Mouse (Mus musculus) forebrain, postnatal 0 days (tissue): ENCODE results near the gene Csrp1. TPM values are rescaled to one million over a fixed set of nuclear protein-coding genes. Genes with fewer than 3 reads are reported as not detected.

ENCODE experiments used
- ATAC-seq: fragments of 200-750 bp; cut with Nextera tagmentation; 2 replicates; pipeline ENCODE4 v1.8.0; 2017; ENCODE audit warnings: mild to moderate bottlenecking, moderate library complexity
- DNase-seq: peaks from one replicate; pipeline ENCODE4 v3.0.0-alpha.2; 2015
- H3K27ac ChIP-seq: fragments of 300-500 bp; sonication (generic); 2 replicates; pipeline ENCODE4 v1.5.1; 2014; ENCODE audit warnings: low read depth, mild to moderate bottlenecking, antibody characterized with exemption, low read length, moderate library complexity, mixed read lengths
- H3K27me3 ChIP-seq: fragments of 300-500 bp; sonication (generic); 2 replicates; pipeline ENCODE4 v1.6.1; 2014; ENCODE audit warnings: mild to moderate bottlenecking, low read length, mixed read lengths; ENCODE audit not compliant: insufficient read depth
- H3K36me3 ChIP-seq: fragments of 300-500 bp; sonication (generic); 2 replicates; pipeline ENCODE4 v1.6.1; 2014; ENCODE audit warnings: mild to moderate bottlenecking, moderate library complexity; ENCODE audit not compliant: insufficient read depth
- H3K4me1 ChIP-seq: fragments of 300-500 bp; sonication (generic); 2 replicates; pipeline ENCODE4 v1.6.1; 2014; ENCODE audit warnings: antibody characterized with exemption; ENCODE audit not compliant: insufficient read depth
- H3K4me2 ChIP-seq: fragments of 300-500 bp; sonication (generic); 2 replicates; pipeline ENCODE4 v1.6.1; 2014; ENCODE audit warnings: low read depth, mild to moderate bottlenecking, moderate library complexity
- H3K4me3 ChIP-seq: fragments of 300-500 bp; sonication (generic); 2 replicates; pipeline ENCODE4 v1.5.1; 2014; ENCODE audit warnings: low read depth, low read length, mixed read lengths
- H3K9ac ChIP-seq: fragments of 300-500 bp; sonication (generic); 2 replicates; pipeline ENCODE4 v1.6.1; 2014; ENCODE audit warnings: mild to moderate bottlenecking
- H3K9me3 ChIP-seq: fragments of 300-500 bp; sonication (generic); 2 replicates; pipeline ENCODE4 v1.6.1; 2016; ENCODE audit warnings: low read length
- CTCF ChIP-seq: sonication (generic); IDR thresholded peaks from 2 replicates; pipeline ENCODE4 v1.5.1; 2016; ENCODE audit warnings: antibody characterized with exemption, control low read depth, low read depth
- WGBS: fragments of 180-500 bp; shearing (Covaris S2); extraction: QIAGEN DNeasy Blood & Tissue Kit; methylation state at CpG from one replicate; pipeline ENCODE4 v1.1.7; 2014; 5-methylcytosine and 5-hydroxymethylcytosine counted together
- polyA plus RNA-seq: library from polyadenylated mRNA; unstranded; fragments of >200 nt; fragmentation: Nextera tagmentation; extraction: Ambion mirVana; gene quantifications from 2 replicates; pipeline ENCODE4 v1.2.1, GENCODE M21; 2015
- total RNA-seq: library from RNA; depleted of rRNA; stranded (reverse); fragments of >200 nt; gene quantifications from 2 replicates; pipeline ENCODE4 v1.2.3, GENCODE M21; 2014

The Csrp1 gene
- total and polyA plus RNA-seq, 2 experiments from 2014 or later = 21.0 to 55.7 TPM

DNA sequence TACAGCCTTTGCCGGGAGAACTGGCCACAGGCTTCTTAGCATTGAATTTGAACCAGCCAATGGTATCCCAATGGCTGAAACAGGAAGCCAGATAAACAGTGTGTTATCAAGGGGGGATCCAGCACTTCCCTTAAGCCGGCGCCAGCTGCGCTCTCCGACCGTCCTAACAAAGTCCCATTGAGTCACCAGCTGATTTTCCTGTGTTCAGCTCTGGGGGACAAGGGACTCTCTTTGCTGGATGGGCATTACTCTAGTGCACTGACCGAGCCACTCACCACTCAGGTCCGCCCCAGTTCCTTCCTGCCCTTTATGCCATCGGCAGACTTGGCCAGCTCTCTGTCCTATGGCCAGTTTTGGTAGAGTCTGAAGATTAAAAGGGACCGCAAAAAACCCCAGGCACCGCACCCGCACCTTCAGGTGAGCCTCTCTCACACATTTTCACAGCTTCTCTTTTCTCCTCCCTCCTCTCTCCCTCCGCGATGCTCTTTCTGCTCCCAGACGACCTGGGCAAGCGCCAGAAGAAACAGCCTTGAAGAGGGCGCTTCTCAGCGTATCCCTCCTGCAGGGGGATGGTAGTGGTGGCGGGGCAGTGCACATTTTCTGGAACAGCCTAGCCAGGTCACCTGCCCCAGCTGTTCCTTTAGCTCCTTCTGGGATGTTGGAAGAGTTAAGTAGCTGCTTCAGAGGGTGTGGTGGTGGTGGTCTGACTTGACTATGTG, 32.9 kb upstream of the Csrp1 start:
- Histone ChIP-seq H3K9me3 (no peaks in the 10 kb centered on the region), H3K27ac (no peak overlapping the region), H3K4me3 (peak overlapping the region; percentile 55), H3K9ac (peak overlapping the region; percentile 59), H3K27me3 (no peaks in the 10 kb centered on the region; the same call in 1 of the 2 replicates), H3K4me1 (peaks cover 13% of the 10 kb centered on the region), H3K4me2 (peak overlapping the region; percentile 99), H3K36me3 (no peaks in the 10 kb centered on the region)
- peak; percentile 57 for ATAC-seq
- 2% methylated on average over 19 of the region's 19 CpGs for WGBS
- TF ChIP-seq CTCF = 0 out of 2 replicates have a peak, but pooled peaks have one; percentile 6
- DNase-seq = peak; percentile 48

DNA sequence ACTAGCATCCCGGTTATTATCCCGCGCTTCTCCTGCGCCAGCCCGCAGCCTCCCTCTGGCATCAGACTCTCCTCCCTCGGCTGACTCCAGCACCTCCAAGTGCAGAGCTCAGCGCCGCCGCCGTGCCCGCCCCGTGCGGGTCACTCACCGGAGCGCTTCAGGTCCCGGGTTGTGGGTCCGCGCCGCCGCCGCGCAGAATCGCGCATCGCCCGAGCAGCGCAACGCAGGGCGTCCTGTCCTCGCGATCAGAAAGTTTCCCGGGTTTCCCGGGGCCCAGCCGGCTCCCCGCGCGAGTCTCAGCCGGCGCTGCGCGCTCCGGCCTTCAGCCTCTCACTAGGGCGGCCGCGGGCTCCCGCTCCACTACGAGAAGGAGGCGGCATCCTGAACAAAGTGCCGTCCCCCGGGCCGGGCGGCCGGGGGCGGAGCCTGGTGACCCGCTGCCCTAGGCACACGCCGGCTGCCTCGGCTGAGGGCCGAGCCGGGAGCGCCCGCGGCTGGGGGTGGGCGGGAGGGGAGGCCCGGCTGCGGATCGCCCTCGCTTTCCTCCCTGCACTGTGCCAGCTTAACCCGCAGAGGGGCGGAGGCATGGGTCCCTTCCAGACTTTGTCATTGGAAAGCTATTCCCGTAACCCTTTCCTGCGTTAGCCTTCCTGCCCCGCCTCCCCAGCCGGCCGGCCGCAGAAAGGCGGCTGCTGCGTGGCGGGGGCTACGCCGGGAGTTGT, 31.9 kb upstream of the Csrp1 start:
- Histone ChIP-seq H3K9me3 (no peaks in the 10 kb centered on the region), H3K36me3 (no peaks in the 10 kb centered on the region), H3K27ac (no peak overlapping the region), H3K9ac (peak overlapping the region; percentile 59), H3K27me3 (no peaks in the 10 kb centered on the region; the same call in 1 of the 2 replicates), H3K4me3 (peak overlapping the region; percentile 55), H3K4me2 (peak overlapping the region; percentile 99), H3K4me1 (peaks cover 13% of the 10 kb centered on the region)
- WGBS = 2% methylated on average over 63 of the region's 81 CpGs
- 0 out of 2 replicates have a peak, but pooled peaks have one; percentile 9 for TF ChIP-seq CTCF
- DNase-seq (peak; percentile 61), ATAC-seq (peak; percentile 82)

DNA sequence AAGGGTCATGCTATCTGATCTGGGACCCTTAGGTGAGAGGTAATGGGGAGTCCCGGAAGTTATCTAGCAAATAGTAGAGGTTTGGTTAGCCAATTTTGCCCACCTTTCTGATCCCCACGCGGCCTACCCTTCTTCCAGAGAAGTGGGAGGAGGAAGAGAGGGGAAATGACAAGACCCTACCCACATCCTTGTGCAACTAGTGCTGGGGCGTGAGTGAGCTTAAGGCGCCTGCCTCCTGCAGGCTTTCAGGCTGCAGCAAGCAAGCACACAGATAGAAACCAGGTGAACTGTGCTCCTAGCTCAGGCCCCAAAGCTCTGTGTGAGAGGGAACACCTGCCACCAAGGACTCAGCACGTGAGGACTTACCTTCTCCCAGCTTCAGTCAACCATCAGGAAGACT, 31.2 kb upstream of the Csrp1 start:
- Histone ChIP-seq H3K9me3 (no peaks in the 10 kb centered on the region), H3K9ac (no peak overlapping the region), H3K4me1 (peaks cover 13% of the 10 kb centered on the region), H3K27ac (no peak overlapping the region), H3K4me2 (peak overlapping the region; percentile 99), H3K27me3 (no peaks in the 10 kb centered on the region; the same call in 1 of the 2 replicates), H3K36me3 (no peaks in the 10 kb centered on the region), H3K4me3 (peak overlapping the region; percentile 55)
- ATAC-seq (no peak), DNase-seq (no peak)
- 23% methylated on average over 6 of the region's 6 CpGs for WGBS
- no peak for TF ChIP-seq CTCF

DNA sequence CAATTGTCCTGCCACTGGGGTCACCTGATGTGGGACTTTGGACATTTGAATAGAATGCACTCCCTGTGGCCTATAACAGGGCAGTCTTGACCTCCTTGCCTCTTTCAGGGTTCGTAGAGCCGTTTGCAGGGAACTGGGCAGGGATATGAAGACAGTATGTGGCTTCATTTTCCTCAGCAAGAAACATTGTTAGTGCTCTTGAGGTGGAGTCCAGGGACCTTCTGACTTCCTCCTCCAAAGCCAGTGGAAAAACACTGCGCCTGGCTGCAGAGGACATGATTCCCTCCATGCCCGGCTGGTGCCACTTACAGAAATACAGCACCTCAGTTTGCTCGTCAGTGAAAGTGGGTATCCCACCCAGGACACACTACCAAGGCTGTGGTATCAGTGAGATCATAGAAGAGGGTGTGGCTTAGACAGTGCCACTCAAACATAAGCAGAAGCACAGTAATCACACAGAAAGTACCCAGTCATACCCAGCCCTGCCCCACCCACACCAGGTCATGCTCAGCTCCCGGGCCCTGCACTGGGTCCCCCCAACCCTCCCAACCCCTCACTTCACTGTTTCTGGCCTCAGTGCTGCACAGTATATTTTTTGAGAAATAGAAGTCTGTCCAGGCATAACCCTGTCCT, 29.0 kb upstream of the Csrp1 start:
- H3K27ac ChIP-seq = no peak overlapping the region
- no peaks in the 10 kb centered on the region for H3K9me3 ChIP-seq
- peaks cover 13% of the 10 kb centered on the region for H3K4me1 ChIP-seq
- 72% methylated on average over 6 of the region's 6 CpGs for WGBS
- H3K4me2 ChIP-seq = no peak overlapping the region
- DNase-seq (no peak), ATAC-seq (no peak)
- H3K36me3 ChIP-seq = no peaks in the 10 kb centered on the region
- TF ChIP-seq CTCF = no peak
- H3K27me3 ChIP-seq = no peaks in the 10 kb centered on the region; the same call in 1 of the 2 replicates
- no peak overlapping the region for H3K4me3 ChIP-seq
- H3K9ac ChIP-seq = no peak overlapping the region

DNA sequence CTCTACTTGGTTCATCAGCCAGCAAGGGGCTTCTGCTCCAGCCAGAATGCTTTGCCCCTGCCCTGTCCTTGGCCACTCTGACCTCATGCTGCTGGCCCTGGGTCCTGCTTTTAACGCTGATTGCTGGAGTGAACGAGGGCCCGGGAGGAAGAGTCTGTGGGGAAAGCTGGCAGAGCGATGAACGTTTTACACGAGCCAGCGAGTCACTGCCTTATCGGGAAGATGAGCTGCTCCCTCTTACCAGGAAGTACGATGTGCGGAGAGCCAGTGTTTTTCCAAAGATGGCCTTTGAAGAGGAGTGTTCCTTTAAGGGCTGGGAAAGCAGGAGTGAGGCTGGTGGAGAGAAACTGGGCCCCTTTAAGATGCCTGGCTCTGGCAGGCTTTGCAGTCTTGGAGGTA, 28.4 kb upstream of the Csrp1 start:
- no peaks in the 10 kb centered on the region; the same call in 1 of the 2 replicates for H3K27me3 ChIP-seq
- H3K4me2 ChIP-seq = no peak overlapping the region
- no peak overlapping the region for H3K9ac ChIP-seq
- no peak overlapping the region for H3K27ac ChIP-seq
- no peak overlapping the region for H3K4me3 ChIP-seq
- peaks cover 13% of the 10 kb centered on the region for H3K4me1 ChIP-seq
- ATAC-seq (no peak), DNase-seq (no peak)
- no peaks in the 10 kb centered on the region for H3K36me3 ChIP-seq
- no peaks in the 10 kb centered on the region for H3K9me3 ChIP-seq
- 55% methylated on average over 10 of the region's 10 CpGs for WGBS
- TF ChIP-seq CTCF = no peak

DNA sequence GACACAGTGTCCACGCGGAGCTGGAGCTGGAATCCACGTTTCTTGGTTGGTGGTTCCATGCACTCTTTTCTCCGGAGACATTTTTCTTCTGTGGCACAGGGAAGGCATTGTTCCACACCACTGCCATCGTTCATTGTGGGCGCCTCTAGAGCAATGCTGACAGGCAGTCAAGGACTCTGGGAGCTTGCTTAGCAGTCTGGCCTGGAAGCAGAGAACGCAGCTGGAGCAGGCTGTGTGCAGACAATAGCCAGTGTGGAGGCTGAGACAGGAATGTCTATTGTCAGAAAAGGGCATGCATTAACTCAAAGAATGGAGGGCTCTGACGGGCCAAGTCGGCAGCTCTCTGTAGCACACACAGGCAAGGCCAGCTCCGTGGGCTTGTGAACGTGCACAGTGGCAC, 25.7 kb upstream of the Csrp1 start:
- no peak for DNase-seq
- peak; percentile 34; the same call in 1 of the 2 replicates for ATAC-seq
- no peak for TF ChIP-seq CTCF
- H3K4me1 ChIP-seq = 0 out of 2 replicates have a peak, but pooled peaks cover 4% of the 10 kb centered on the region
- no peaks in the 10 kb centered on the region; the same call in 1 of the 2 replicates for H3K27me3 ChIP-seq
- H3K36me3 ChIP-seq = no peaks in the 10 kb centered on the region
- H3K27ac ChIP-seq = no peak overlapping the region
- 33% methylated on average over 11 of the region's 11 CpGs for WGBS
- no peak overlapping the region for H3K9ac ChIP-seq
- no peak overlapping the region for H3K4me3 ChIP-seq
- no peaks in the 10 kb centered on the region for H3K9me3 ChIP-seq
- no peak overlapping the region for H3K4me2 ChIP-seq

DNA sequence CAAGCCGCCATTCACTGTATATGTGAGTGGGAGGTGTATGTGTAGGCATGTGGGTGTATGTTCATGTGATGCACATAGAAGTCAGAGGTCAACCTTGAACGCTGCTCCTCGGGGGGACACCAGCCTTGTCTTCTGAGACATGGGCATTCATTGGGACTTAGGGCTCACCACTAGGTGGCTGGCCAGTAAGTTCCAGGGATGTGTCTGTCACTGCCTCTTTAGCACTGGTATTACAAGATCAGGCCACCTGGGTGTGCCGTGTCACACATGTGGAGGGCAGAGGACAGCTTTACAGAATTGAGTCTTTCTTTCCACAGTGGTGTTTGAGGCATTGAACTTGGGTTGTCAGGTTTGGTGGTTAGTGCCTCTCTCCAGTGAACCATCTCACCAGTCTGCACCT, 22.4 kb upstream of the Csrp1 start:
- Histone ChIP-seq H3K4me1 (0 out of 2 replicates have a peak, but pooled peaks cover 4% of the 10 kb centered on the region), H3K36me3 (no peaks in the 10 kb centered on the region), H3K4me3 (no peak overlapping the region), H3K9me3 (no peaks in the 10 kb centered on the region), H3K4me2 (no peak overlapping the region), H3K27ac (no peak overlapping the region), H3K9ac (no peak overlapping the region), H3K27me3 (no peaks in the 10 kb centered on the region; the same call in 1 of the 2 replicates)
- no peak for DNase-seq
- ATAC-seq = no peak
- WGBS = 83% methylated on average over 4 of the region's 4 CpGs
- TF ChIP-seq CTCF = peak; percentile 33
